Mouse (Mus musculus) lung, adult 2 months (tissue): ENCODE results near the gene Akt1s1.

Experiments used
- CTCF ChIP-seq: fragments of 200-500 bp; IDR thresholded peaks from 2 replicates; pipeline ENCODE4 v1.5.1; 2011; ENCODE audit warnings: mild to moderate bottlenecking, low read length, control low read depth; ENCODE audit not compliant: insufficient read depth
- POLR2A ChIP-seq: fragments of 200-500 bp; IDR thresholded peaks from 2 replicates; pipeline ENCODE4 v1.6.1; 2011; ENCODE audit warnings: low read depth, mild to moderate bottlenecking, control low read depth, low read length, borderline replicate concordance; ENCODE audit errors: extremely low read depth

- no peak for TF ChIP-seq CTCF
- TF ChIP-seq POLR2A = no peak
Observed at GRCm38 (mm10) chr7:44891611-44892010, 42.8 kb downstream of the Akt1s1 start.
